Mouse (Mus musculus): ENCODE measurements around the gene Steap1. TPM values are rescaled to one million over a fixed set of nuclear protein-coding genes. Genes with fewer than 3 reads are reported as not detected.

The Steap1 gene
- total RNA-seq, 2 experiments from 2014 or later = 0.48 TPM; not detected in 1

DNA sequence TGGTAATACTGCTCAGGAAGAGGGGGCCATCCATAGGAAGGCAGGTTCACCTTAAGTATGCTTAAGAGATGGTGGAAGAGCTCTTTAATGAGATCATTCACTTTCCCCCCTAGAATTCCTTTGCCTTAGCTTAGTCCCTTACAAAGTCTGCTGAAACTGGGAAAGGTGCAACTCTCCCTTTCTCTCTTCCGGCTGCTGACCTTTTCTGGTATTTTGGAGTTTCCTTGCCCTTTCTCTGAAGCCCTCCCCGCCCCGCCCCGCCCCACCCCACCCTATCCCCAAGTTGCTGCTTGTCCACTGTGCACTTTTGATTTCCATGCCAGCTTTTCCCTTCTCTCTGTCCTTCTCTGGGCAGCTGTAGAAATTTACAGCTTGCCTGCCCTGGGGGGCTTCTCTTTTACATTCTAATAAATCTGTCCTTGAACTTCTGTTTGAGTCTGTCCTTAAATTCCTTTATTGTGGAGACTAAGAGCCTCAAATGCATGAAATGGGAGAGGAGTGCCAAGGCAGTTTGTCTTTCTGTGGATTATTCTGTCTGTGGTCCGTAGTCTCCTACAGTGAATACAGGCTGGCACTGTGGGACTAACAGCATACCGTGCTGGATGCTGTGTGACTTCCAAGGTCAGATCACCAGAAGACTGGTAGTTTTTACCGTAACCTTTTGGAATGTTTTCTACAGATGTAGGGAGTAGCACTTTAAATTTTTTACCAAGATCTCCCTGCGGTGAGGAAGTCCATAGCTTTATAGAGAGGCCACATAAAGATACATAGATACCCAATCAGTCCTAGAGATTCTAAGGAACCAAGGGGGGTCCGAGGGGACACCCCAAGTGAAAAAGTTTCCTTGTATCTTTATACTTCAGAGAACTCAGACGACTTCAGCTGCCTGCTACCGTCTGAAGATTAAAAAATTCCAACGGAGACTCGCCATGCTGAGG is 41.5 kb downstream of the Steap1 start:
- no peak for DNase-seq (ENCODE audit: extremely low spot score in 1 of 2, low spot score in 2 of 2)
- H3K27ac ChIP-seq = no peak overlapping the region
- no peak for TF ChIP-seq CTCF (IDR thresholded peaks at IDR 0.05)
- intact Hi-C loops (cut with DNase I) = no loop called here
- H3K4me3 ChIP-seq = no peak overlapping the region

DNA sequence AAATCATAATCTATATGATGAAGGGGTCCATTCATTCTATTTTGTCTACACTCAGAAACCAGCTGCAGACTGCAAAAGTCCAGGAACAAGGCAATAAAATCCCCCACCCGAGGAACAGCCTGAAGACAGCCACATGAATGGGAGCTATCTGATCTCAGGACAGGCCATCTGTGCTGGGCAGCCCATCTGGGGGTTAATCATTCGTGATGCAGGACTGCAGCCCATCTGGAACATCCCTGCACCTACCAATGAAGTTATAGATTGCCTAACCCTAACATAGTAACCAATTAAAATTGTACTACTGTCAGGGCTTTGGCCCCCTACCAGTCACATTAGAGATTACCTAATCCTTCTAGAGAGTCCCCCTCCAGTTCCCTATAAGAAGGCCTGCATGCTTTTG is 44.1 kb downstream of the Steap1 start:
- intact Hi-C loops (cut with DNase I) = no loop called here
- Histone ChIP-seq H3K4me3 (no peak overlapping the region), H3K27ac (no peak overlapping the region)
- TF ChIP-seq CTCF (IDR thresholded peaks at IDR 0.05) = no peak
- DNase-seq (ENCODE audit: extremely low spot score in 1 of 2, low spot score in 2 of 2) = no peak

DNA sequence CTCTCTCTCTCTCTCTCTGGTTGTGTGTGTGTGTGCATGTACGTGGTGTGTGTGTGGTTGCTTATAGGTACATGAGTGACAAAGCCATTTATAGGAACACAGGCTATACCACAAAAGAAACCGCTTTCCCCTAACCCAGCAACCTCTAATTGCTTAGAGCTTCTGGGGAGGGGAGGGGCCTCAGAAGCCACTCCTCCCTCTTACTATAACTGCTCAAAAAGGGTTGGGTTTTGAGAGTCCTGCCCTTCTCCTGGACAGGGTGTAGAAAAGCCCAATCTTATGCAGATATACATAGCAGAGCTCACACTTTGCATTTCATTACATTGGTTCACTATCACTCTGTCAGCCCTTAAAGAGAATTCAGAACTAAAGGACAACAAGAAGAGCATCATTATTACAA is 48.7 kb downstream of the Steap1 start:
- no peak for TF ChIP-seq CTCF (IDR thresholded peaks at IDR 0.05)
- DNase-seq (ENCODE audit: extremely low spot score in 1 of 2, low spot score in 2 of 2) = no peak
- Histone ChIP-seq H3K4me3 (no peak overlapping the region), H3K27ac (no peak overlapping the region)
- intact Hi-C loops (cut with DNase I) = no loop called here

DNA sequence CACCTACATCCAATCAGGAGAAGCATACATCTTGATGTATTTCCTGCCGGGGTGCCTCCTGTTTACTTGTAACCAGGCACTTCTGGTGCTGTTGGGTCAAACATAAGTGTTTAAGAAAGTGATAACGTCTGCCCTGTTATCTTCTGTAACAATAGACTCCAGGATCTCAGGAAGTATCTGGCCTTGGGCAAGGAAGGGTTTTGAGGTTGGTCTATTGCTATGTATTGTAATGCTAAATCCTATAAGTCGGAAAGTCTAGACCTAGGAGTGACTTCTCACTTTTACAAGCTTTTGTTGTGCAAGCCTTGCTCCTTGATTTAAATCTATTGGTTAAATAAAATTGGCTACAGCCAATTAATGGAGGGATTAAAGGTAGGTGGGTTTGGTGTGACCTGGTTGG is 50.3 kb downstream of the Steap1 start:
- no peak for DNase-seq (ENCODE audit: extremely low spot score in 1 of 2, low spot score in 2 of 2)
- H3K27ac ChIP-seq = no peak overlapping the region
- no peak for TF ChIP-seq CTCF (IDR thresholded peaks at IDR 0.05)
- H3K4me3 ChIP-seq = no peak overlapping the region
- intact Hi-C loops (cut with DNase I) = no loop called here

DNA sequence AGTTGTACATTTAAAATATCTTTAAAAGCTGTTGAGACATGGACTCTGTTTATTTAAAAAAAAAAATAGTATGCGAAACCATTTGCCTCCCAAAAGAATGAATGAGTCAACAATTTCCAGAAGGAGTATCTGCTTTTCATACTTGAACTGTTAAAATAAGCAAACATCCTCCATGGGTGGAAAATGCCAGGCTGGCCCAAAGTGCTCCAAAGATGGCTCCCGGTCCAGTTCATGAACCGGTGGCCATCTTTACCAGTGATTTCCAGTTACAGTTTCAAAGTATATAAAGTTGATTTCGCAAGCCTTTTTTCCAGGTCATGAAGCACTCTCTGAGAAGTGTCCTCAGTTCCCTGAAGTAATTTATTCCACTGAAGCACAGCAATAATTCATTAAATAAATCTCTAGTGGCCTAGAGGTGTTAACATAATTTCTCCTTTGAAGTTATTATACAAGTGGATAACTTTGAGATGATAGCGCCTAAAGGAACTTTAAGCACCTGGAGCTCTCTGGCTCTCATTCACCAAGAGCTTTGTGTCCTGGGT is 53.7 kb downstream of the Steap1 start:
- intact Hi-C loops (cut with DNase I) = no loop called here
- no peak overlapping the region for H3K27ac ChIP-seq
- no peak for TF ChIP-seq CTCF (IDR thresholded peaks at IDR 0.05)
- no peak overlapping the region for H3K4me3 ChIP-seq
- DNase-seq (ENCODE audit: extremely low spot score in 1 of 2, low spot score in 2 of 2) = no peak

DNA sequence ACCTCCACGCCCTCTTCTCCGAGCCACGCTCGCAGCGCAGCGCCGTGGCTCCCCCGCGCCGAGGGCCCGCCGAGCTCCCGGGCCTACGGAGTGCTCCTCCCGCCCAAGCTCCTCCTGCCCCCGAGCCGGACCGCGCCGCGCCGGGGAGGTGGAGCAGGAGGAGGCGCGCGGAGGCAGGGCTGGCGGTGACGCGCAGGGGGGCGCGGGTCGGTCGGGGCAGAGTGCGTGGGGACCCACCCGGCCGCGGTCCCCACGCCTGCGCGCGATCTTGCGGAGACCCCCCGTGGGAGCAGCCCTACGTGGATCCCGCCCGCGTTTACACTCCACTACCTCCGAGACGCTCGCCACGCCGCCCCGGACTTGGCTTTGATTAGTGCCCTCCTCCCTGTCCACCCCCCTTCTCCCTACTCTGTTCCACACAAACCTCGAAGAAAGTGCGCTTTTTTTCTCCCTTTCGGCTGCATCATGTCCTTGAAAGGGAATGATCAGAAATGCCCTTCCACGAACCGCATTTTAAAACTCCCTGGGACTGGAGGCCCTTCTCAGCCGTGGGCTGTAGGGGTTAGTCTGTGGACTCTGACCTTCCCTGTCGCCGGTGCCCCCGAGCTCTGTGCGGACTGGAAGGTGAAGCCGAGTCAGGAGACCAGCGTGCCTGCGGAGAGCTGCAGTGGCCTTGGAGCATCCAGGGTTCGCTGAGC is 55.0 kb downstream of the Steap1 start, which contains the start of gene Steap2:
TSS of gene Steap2 (minus strand) at position 623 of the 698 bp plus-strand sequence.
- Histone ChIP-seq H3K4me3 (peak within 1 kb of the TSS; percentile 66), H3K27ac (peak within 1 kb of the TSS; percentile 40)
- intact Hi-C loops (cut with DNase I) = loop anchor here (5.0 kb wide), 2 partner anchors 53 to 182 kb away; partner anchors contain the start of genes Cldn12 and Steap1
- peak; percentile 40 to 53 for DNase-seq (ENCODE audit: extremely low spot score in 1 of 2, low spot score in 2 of 2)
- TF ChIP-seq CTCF (IDR thresholded peaks at IDR 0.05) = no peak

DNA sequence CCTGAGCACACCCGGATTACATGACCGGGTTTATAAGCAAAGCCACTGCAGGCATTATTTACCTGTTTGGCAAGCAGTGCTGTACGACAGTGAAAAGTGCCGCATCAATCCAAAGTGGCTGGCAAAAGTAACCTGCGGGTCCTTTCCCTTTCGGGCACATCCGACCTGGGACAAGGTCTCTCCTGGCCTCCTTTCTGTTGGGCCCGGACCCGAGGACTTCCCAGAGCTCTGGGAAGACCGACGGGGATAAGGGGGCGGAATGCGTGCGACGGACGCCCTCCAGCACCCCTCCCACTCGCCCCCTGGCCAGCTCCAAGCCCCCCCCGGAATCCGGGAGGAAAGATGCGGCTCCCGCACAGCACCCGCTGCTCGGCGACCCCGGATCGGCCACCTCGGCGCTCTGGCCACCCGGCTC is 55.6 kb downstream of the Steap1 start:
- Histone ChIP-seq H3K4me3 (peak overlapping the region; percentile 66), H3K27ac (peak overlapping the region; percentile 24)
- no peak for TF ChIP-seq CTCF (IDR thresholded peaks at IDR 0.05)
- intact Hi-C loops (cut with DNase I) = loop anchor here (5.0 kb wide), 2 partner anchors 54 to 181 kb away; partner anchors contain the start of genes Cldn12 and Steap1
- DNase-seq (ENCODE audit: extremely low spot score in 1 of 2, low spot score in 2 of 2) = no peak

DNA sequence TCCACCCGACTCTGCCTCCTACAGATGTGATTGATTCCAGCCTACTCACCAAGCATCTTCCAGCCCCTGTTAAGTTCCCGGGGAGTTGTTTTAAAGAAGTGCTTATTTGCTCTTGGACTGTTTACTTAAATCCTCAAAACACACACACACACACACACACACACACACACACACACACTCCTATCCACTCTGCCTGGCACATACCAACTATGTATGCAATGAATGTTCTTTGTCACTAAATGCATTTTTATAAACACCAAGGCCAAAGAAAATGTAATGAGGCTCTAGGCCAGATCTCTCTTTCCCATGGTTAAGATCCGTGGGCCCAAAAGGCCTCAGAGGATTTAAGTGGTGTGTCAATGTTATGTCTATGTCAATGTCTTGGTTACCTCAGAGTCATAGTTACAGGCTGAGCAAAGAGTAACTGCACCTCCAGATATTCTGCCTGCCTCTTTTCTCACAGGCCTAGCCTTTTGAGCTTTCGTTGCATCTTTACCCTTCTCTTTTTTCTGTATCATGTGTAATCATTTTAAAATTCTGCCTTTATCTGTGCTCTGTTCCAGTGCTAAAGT is 56.9 kb downstream of the Steap1 start:
- intact Hi-C loops (cut with DNase I) = loop anchor here (5.0 kb wide), 2 partner anchors 55 to 180 kb away; partner anchors contain the start of genes Cldn12 and Steap1
- DNase-seq (ENCODE audit: extremely low spot score in 1 of 2, low spot score in 2 of 2) = no peak
- no peak overlapping the region for H3K4me3 ChIP-seq
- no peak for TF ChIP-seq CTCF (IDR thresholded peaks at IDR 0.05)
- no peak overlapping the region for H3K27ac ChIP-seq

DNA sequence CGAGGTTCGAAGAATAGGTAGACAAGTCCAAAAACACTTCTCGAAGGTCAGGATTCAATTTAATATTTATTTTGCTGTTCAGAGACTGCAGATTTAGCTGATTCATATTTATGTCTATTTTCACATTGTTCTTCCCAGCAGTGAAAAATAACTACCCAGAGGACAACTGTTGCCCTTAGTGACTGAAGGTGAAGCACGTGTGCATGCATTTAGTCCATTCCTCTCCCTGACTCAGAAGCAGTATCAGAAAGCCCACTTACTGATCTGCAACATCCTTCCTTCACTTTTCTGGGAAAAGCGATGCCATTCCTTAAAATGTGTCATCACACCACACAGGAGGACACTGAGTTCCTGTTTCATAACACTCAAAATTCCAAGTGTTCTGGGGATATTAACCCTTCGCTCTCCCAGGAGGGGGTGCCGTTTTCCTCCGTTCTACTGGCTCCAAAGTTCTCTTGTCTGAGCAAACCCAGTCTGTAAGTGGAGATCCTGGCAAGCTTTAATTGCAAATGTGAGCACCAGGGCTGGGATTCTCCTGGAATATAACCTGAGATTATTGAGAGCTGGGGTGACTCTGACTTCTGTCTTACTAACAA is 60.1 kb downstream of the Steap1 start:
- no peak overlapping the region for H3K27ac ChIP-seq
- no peak overlapping the region for H3K4me3 ChIP-seq
- DNase-seq (ENCODE audit: extremely low spot score in 1 of 2, low spot score in 2 of 2) = no peak
- no peak for TF ChIP-seq CTCF (IDR thresholded peaks at IDR 0.05)
- intact Hi-C loops (cut with DNase I) = no loop called here

DNA sequence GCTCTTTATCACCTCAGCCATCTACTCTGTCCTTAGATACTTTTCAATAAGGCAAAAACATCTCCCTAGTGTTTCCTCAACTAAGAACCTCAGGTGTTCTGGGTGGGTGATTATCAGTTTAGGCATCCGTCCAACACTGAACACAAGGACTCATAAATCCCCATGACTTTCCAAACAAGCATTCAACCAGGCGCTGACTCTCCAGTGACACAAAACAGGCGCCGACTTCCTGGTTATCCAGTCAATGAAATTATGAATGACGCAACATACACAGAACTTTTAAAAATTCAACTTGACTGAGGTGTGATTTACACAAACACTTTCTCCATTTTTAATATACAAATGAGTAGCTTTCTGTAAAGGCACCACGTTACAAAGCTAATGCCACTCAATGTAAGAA is 60.9 kb downstream of the Steap1 start:
- intact Hi-C loops (cut with DNase I) = no loop called here
- no peak for TF ChIP-seq CTCF (IDR thresholded peaks at IDR 0.05)
- H3K27ac ChIP-seq = no peak overlapping the region
- DNase-seq (ENCODE audit: extremely low spot score in 1 of 2, low spot score in 2 of 2) = no peak
- H3K4me3 ChIP-seq = no peak overlapping the region

DNA sequence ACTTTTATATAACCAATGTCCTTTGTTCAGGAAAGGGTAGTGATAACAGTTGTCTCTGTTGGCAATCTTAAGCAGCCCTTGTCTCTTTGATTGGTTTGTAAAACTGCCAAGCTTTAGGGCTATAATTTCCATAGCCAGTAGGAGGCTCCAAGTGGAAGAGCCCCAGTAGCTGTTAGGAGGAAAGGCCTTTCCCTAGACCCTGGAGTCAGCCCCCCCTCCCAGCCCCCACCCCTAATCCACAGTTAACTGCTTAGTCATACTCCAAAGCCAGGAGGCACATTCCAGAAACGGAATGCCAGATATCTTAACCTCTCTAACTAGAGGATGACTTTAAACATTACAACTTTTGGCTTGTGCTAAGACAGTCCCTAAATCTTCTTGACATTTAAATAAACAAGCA is 62.2 kb downstream of the Steap1 start:
- H3K27ac ChIP-seq = no peak overlapping the region
- no peak for TF ChIP-seq CTCF (IDR thresholded peaks at IDR 0.05)
- H3K4me3 ChIP-seq = no peak overlapping the region
- intact Hi-C loops (cut with DNase I) = no loop called here
- no peak for DNase-seq (ENCODE audit: extremely low spot score in 1 of 2, low spot score in 2 of 2)

Other genes starting within 250 kb of the Steap1 start
- gene Cldn12, start 234.4 kb downstream of the Steap1 start, total RNA-seq (2021) = 10 to 100 TPM; 40.5 to 45.1 TPM
- gene Gtpbp10, start 189.8 kb downstream of the Steap1 start, total RNA-seq (2021) = 10 to 100 TPM; 10.8 to 12.0 TPM
- not detected for gene Gm8773, start 175.5 kb downstream of the Steap1 start, total RNA-seq (2021)
- gene Cfap69, start 85.1 kb downstream of the Steap1 start, total RNA-seq (2021) = 10 to 100 TPM; 21.5 to 28.2 TPM
- gene Steap2, start 54.7 kb downstream of the Steap1 start, total RNA-seq (2021) = 1 to 10 TPM; 8.1 to 9.5 TPM